Mouse (Mus musculus): Measurements from ENCODE around the gene Mthfs. TPM values are rescaled to one million over a fixed set of nuclear protein-coding genes. Genes with fewer than 3 reads are reported as not detected.
"Not testable (repeated sequence)": the region's sequence is repeated elsewhere in the genome, so short reads cannot be mapped to it uniquely, and the experiment has no call there.

The Mthfs gene
- polyA plus RNA-seq, 1 experiment, result 9.2 TPM

GRCm38 (mm10) chr9:89240516-89241019, 30.1 kb downstream of the Mthfs start:
- DNase-seq (ENCODE audit: low read depth), result not testable (repeated sequence)

- DNase-seq (ENCODE audit: low read depth), result no peak
Observed at GRCm38 (mm10) chr9:89253400-89253799, 42.9 kb downstream of the Mthfs start.

GRCm38 (mm10) chr9:89256556-89257335, 46.3 kb downstream of the Mthfs start:
- DNase-seq (ENCODE audit: low read depth), result no peak

- no peak for DNase-seq (ENCODE audit: low read depth)
Observed at GRCm38 (mm10) chr9:89263968-89264367, 53.5 kb downstream of the Mthfs start.

- no peak for DNase-seq (ENCODE audit: low read depth)
Observed at GRCm38 (mm10) chr9:89264571-89264970, 54.1 kb downstream of the Mthfs start.

- DNase-seq (ENCODE audit: low read depth), result no peak
Observed at GRCm38 (mm10) chr9:89267093-89267492, 56.6 kb downstream of the Mthfs start.

- no peak for DNase-seq (ENCODE audit: low read depth)
Observed at GRCm38 (mm10) chr9:89267572-89267971, 57.1 kb downstream of the Mthfs start.

GRCm38 (mm10) chr9:89270376-89270775, 59.9 kb downstream of the Mthfs start:
- DNase-seq (ENCODE audit: low read depth), result no peak

- no peak for DNase-seq (ENCODE audit: low read depth)
Observed at GRCm38 (mm10) chr9:89273766-89274165, 63.3 kb downstream of the Mthfs start.

- no peak for DNase-seq (ENCODE audit: low read depth)
Observed at GRCm38 (mm10) chr9:89278207-89278606, 67.7 kb downstream of the Mthfs start.

- no peak for DNase-seq (ENCODE audit: low read depth)
Observed at GRCm38 (mm10) chr9:89282374-89283068, 72.0 kb downstream of the Mthfs start.

- no peak for DNase-seq (ENCODE audit: low read depth)
Observed at GRCm38 (mm10) chr9:89288037-89288436, 77.6 kb downstream of the Mthfs start.

- DNase-seq (ENCODE audit: low read depth), result no peak
Observed at GRCm38 (mm10) chr9:89293364-89293763, 82.9 kb downstream of the Mthfs start.

GRCm38 (mm10) chr9:89294121-89294520, 83.6 kb downstream of the Mthfs start:
- DNase-seq (ENCODE audit: low read depth), result no peak

- no peak for DNase-seq (ENCODE audit: low read depth)
Observed at GRCm38 (mm10) chr9:89305637-89306036, 95.2 kb downstream of the Mthfs start.

- DNase-seq (ENCODE audit: low read depth), result no peak
Observed at GRCm38 (mm10) chr9:89308357-89309194, 98.1 kb downstream of the Mthfs start.

- no peak for DNase-seq (ENCODE audit: low read depth)
Observed at GRCm38 (mm10) chr9:89309195-89309535, 98.7 kb downstream of the Mthfs start.

GRCm38 (mm10) chr9:89311649-89312048, 101.2 kb downstream of the Mthfs start:
- no peak for DNase-seq (ENCODE audit: low read depth)

GRCm38 (mm10) chr9:89373731-89374130, 163.3 kb downstream of the Mthfs start:
- DNase-seq (ENCODE audit: low read depth), result no peak

- DNase-seq (ENCODE audit: low read depth), result no peak
Observed at GRCm38 (mm10) chr9:89374650-89375049, 164.2 kb downstream of the Mthfs start.

- DNase-seq (ENCODE audit: low read depth), result no peak
Observed at GRCm38 (mm10) chr9:89403031-89403430, 192.6 kb downstream of the Mthfs start.

Measured in gonadal fat pad, adult 2 months (tissue).